Mouse (Mus musculus): ENCODE data around the gene Slc25a30.
"Not testable (repeated sequence)": the region's sequence is repeated elsewhere in the genome, so short reads cannot be mapped to it uniquely, and the experiment has no call there.

Gene Slc25a30

DNA sequence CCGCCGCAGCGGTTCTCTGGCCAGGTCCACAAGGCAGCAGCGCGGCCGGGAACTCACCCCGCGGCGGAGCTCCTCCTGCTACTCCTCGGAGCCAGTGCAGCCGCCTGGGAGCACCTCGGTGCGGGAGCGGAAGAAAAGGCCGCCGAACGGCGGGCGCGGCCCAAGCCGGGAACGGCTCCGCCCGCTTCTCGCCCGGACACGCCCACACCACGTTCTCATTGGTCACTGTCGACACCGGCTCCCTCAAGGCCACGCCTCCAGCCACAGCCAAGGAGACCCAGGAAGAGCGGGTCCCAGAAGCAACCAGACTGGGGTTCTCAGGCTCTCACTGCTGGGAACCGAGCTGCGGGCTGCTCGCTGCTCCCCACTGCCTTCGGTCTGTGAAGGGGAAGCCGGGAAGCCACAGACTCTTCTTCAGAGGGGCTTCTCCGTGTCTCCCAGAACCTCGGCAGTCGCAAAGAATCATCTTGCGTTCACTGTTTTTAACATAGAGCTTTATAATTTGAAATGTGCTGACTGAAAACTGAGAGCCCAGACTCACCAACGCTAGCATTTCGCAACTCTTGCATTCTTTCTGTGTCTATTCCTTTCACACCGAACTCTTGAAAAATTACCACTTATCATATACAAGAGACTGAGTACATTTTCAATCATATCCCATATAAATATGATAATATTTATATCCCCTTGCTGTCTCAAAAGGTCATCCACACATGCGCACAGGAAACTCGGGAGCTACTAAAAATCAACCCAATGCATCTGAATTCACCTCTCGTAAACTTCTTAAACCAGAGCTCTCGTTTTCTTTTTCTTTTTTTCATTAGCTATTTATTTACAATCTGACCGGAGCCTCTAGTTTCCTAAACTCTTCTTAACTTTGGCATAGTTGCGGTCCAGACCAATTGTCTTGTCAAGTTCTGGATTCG, at the start of gene Slc25a30:
Gene Slc25a30 (minus strand): TSS at position 170 of the 926 bp plus-strand sequence.
- peak; percentile 95 to 97 for DNase-seq (ENCODE audit: low spot score in 2 of 2)

DNA sequence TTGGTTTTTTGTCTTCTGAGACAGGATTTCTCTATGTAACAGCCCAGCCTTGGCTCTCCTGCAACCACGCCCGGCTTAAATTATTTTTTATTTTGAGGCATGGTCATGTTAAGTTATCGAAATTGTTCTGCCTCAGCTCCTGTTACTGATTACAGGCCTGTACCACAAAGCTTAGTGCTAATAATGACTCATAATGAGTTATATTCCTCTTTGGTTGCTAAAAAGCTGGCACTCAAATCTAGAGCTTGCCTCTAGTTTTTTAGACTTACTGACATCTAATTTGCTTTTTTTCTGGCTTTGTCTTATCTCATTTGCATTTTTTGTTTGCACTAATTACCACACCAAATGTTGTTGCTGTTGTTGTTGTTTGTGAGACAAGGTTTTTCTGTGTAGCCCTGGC, 49.7 kb upstream of the Slc25a30 start:
- DNase-seq (ENCODE audit: low spot score in 2 of 2), result no peak

DNA sequence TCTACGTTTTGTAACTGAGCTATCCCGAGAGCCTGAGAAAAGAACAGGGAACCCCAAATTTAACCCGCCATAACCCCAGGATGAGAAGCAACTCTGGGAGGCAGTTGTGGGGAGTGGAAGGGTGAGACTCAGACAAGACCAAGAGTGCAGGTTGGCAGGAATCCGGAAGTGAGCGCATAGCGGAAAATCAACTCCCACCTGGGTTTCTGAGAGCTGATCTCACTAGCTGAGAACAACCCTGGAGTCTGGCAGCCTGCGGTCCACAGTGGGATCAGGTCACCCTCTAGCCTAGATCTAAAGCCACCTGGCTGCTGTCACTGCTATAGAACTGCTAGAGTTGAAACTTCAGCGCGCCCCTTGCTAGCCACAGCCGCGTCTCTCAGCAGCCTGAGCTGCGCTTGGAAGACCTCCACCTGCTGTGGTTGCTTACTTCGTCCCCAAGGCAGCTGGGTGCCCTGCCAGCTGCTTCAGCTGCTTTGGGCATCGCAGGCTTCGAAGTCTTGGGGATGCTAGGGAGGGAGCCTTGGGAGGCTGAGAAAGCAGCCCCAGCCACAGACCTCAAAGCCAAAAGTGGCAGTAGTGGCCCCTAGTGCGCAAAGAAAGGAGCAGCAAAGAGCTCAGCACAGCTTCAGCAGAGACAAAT, 48.0 kb upstream of the Slc25a30 start:
- peak; percentile 75 for DNase-seq (ENCODE audit: low spot score in 2 of 2)

DNA sequence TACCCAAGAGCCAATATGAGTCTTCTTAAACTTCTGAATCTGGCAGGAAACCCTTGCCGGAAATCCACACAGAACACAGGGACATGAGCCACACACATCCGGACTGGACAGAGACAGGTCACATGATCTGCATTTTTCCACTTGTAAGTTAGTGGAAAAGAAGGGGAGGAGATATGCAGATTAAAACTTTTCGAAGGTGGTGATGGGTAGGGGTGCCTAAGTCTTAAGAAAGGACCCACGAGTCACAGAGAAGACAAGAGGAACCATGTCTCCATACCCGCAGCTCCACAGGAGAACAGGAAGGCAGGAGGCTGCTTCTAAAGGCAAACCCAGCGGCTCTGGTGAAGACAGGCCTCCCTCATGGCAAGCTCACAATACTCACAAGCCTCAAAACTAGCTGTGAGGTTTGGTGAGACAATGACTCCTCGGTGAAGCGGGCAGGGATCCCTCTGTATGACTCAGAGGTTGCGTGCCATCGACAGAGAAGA, 47.5 kb upstream of the Slc25a30 start:
- DNase-seq (ENCODE audit: low spot score in 2 of 2), result peak; percentile 45 to 46

DNA sequence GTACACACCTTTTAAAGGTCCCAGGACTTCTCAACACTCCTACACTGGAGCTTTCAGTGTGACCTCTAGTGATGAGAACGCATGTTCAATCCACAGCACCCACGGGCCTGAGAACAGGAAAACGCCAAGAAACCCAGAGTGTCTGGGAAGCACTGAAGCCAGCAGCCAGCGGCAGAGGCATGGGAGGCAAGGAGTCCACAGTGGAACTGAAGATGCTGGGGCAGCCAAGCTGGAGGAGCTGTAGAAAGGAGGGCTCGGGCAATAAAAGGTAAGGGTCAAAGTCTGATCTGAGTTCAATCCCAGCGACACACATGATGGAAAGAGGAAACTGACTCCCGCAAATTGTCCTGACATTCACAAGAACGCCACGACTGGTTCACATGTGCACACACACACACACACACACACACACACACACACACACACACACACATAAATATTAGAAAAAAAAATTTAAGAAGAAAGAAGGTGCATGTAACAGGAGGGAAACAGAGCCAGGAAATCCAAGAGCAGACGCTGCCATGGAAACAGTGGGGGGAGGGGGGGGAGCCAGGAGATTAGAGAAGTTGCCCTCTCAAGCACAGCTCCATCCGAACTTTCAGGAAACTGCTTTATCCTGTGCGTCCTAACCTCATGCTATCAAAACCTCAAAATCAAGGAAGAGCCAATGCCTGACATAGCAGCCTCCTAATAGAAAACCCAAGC, 46.9 kb upstream of the Slc25a30 start:
- peak in 1 of 2 experiments; percentile 18 for DNase-seq (ENCODE audit: low spot score in 2 of 2)

DNA sequence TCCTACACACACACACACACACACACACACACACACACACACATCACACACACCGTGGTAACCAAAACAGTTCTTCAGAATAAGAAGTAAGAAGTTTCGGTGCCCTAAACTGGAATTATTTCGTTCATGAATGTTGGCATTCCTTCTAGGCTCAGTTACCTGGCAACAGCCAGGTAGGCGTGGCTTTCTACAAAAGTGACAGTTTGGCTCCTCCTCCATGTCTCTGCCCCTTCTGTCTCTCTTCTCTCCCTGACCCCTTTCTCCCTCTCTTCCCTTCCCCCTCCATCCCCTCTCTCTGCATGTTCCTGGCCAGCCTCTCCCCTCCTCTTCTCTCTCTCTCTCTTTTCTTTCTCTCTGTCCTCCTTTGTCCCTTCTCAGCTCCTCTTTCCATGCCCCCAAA, 46.1 kb upstream of the Slc25a30 start:
- no peak for DNase-seq (ENCODE audit: low spot score in 2 of 2)

DNA sequence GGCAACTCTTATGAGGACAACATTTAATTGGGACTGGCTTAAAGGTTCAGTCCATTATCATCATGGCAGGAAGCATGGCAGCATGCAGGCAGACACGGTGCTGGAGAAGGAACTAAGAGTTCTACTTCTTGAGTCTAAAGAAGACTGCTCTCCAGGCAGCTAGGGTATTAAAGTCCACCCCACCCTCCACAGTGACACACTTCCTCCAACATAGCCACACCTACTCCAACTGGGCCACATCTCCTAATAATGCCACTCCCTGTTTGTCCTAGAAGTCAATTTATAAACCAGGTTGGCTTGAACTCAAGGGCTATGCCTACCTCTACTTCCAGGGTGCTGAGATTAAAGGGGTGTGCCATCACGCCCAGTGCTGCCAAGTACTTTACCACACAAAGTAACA, 45.2 kb upstream of the Slc25a30 start:
- no peak for DNase-seq (ENCODE audit: low spot score in 2 of 2)

DNA sequence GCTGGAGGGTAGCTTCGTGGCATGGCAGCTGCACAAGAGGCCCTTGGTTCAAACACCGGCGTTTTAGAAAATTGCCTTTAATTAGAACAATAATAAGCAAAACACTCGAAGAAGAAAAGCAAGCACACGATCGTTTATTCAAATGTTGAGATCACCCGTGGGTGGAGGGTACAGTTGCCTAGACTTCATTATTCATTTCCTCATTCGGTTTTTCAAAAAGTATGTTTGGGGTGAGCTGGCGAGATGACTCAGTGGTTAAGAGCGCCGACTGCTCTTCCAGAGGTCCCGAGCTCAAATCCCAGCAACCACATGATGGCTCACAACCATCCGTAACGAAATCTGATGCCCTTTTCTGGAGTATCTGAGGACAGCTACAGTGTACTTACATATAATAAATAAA, 43.0 kb upstream of the Slc25a30 start:
- DNase-seq (ENCODE audit: low spot score in 2 of 2), result not testable (repeated sequence)

DNA sequence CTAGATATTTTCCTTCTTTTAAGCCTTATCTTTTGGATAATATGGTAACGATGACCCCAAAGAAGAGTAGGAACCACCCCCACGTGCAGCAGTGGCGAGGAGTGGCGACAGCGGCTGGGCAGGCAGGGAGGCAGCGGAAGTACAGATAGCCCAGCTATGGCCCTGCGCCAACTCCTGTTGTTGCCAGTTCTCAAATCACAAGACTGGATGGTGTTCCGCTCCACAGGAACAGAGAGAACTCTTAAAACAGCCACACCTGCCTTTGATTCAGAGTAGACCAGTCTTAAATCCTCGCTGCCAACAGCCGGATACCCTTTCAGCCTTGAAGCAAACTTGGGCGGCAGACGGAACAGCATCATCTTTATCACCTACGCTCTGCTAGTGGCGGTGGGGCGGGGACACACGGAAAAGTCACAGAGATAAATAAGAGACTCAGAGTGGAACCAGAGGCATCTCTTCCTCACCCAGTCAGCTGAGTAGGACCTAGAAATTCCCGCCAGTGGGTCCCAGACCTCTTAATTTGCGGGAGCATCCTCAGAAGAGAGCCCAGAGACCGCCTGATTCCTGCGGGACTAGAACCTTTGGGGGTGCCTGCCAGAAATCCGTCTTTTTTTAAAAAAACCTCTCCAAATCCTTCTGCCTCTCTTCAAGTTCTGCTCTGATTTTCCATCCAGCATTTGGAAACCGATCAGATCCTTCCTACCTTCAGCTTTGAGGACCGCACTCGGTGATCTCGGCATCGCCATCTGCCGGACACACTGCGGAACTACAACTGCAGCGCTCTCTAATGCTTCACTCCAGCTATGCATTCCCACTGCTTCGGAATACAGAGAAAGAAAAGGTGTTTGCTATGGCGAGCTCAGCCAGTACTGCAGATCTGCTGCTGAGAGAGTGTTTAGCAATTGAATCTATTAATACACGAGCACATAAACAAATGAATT, 42.3 kb upstream of the Slc25a30 start:
- peak; percentile 44 to 79 for DNase-seq (ENCODE audit: low spot score in 2 of 2)

DNA sequence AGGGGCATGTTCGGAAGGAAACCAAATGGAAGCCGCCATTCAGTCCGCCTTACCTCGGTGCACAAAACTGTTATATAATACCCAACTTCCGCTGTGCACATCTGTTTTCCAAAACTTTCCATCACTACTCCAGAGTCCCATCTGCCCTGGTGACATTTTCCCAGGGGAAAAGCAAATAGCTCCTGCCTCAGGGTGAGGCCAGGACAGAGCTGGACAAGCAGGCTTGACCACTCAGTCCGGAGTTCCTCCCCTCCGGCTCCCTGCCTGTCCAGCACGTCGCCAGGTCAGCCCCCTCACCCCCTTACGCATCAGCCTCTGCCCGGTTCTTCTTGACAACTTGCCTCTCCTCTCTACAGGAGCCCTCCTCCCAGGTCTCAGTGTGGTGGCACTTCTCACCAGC, 41.4 kb upstream of the Slc25a30 start:
- no peak for DNase-seq (ENCODE audit: low spot score in 2 of 2)

DNA sequence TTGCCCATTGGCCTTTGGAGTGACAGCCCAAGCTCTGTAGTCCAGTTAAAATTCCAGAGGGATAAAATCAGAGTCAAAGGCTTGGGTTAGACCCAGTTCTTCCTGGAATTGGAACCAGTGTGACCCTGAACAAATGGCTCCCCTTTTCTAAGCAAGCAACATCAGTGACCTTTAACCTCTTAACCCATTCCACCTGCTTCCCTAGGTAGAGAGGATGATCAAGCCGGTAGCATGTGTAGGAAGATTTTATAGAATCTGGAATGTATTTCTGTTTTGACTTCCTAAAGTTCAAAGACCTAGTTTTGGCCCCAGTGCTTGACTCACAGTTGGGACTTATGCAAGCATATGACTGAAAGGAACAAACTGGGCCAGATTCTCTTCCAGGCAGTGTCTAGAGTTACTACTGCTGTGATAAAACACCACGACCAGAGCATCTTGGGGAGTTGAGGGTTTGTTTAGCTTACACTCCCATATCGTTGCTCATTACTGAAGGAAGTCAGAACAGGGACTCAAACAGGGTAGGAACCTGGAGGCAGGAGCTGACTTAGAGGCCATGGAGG, 40.1 kb upstream of the Slc25a30 start:
- DNase-seq (ENCODE audit: low spot score in 2 of 2), result no peak

DNA sequence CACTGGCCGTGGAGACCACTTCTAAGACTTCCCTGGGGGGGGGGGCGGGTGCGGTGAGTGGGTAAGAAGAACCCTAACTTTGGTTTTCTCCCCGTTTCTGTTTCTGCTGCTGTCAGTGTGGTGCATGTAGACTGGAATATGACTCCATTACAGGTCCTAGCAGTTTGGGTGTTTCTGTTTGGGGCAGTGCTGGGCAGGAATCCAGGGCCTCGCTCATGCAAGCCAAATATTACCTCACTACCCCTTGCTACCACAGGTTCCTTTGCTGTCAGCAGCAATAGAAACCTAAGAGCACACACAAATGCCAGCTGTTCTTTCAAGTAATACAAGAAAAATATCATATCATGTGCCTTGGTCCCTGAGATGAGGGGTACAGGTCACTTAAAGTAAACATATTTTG, 33.2 kb upstream of the Slc25a30 start:
- no peak for DNase-seq (ENCODE audit: low spot score in 2 of 2)

DNA sequence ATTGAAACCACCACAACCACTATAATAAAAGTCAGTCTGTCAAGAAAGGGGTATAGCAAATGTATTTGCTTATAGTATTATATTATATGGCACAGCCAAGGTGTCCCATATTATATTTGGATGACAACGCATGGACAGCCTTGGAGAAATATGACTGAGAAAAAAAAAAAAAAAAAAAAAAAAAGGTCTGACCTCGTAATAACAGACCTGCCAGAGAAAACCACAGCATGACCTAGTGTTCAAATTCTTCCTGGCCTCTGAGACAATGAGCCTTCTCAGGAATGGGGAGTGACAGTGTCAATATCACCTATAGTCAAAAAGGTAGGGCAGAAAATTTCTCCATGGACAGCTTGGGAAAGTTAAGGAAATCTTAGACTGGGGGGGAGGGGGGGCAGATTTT, 32.5 kb upstream of the Slc25a30 start:
- DNase-seq (ENCODE audit: low spot score in 2 of 2), result no peak

DNA sequence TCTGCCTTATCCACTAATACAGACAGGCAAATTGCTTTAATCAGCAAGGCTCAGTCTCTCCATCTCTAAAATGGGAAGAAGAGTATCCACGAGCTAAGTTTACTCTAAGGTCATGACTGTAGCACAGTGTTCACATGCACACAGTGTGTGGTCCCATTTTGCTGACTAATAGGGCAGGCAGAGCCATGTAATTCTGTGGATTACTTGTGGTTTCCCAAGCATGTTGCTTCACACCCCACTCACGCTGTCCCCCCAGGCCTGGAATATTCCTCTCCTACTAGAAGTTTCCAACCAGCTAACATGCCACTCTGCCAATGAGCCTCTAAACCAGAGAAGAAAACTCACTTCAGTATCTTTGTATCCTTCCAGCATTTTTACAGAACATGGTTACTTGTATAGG, 31.7 kb upstream of the Slc25a30 start:
- no peak for DNase-seq (ENCODE audit: low spot score in 2 of 2)

DNA sequence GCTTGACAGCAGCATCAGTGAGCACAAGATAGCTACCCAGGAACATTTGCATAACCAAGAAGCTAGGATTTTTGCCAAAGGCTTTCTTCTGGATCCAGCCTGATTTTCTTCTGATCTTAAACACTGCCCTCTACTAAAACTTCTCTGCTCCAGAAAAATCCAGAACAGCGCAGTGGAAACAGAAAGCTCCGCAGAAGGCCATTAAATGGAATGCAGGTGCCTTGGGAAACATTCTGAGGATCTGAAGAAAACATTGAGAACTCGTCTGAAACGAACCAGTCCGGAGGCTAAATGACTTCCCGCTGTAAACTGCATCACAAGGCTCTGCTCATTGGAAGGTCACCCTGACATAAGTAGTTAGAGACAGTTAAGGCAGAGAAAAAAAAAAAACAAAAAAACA, 23.1 kb upstream of the Slc25a30 start:
- DNase-seq (ENCODE audit: low spot score in 2 of 2), result no peak

DNA sequence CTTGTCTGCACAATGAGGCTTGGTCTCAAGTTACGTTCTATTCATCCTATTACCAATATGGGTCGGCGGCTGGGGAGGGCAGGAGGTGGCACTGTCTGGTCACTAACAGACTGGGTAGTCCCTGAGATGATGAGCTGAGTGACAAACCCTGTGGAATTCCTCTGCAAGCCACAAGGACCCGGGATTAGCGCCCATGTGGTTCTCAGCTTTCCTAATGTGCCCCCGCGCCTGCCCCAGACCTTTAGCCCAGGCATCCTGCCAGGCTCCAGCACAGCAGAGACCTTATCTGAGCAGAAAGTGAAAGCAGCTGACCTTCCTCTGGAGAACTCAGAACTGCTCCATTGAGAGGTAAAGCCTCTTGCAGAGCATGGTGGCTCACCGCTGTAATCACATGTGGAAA, 21.0 kb upstream of the Slc25a30 start:
- DNase-seq (ENCODE audit: low spot score in 2 of 2), result no peak

DNA sequence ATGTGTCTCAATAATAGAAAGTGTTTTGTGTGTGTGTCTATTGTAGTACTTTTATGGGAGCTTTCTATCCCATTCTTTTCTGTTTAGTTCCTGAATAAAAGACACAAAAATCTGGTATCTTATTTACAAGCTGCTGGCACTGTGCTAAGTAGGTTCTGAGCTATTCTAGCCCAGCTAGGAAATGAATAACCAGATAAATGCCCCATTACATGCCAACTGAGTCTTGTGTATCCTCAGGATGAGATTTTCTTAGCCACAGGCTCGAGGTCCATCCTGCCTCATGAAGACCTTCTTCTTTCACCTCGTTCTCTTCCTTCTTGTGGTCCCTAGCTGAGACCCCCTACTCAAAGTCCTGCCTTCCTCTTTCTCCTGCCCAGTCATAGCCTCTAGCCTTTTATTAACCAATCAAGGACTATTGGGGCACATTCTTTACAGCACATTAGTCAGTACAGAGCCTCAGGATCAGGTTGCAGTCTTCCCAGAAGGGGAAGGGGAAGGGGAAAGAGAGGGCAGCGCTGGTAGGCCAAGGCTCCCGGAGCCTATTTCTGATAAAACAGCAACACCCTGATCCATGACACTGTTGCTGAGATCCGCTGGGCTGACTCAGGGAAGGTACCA, 11.0 kb upstream of the Slc25a30 start:
- no peak for DNase-seq (ENCODE audit: low spot score in 2 of 2)

DNA sequence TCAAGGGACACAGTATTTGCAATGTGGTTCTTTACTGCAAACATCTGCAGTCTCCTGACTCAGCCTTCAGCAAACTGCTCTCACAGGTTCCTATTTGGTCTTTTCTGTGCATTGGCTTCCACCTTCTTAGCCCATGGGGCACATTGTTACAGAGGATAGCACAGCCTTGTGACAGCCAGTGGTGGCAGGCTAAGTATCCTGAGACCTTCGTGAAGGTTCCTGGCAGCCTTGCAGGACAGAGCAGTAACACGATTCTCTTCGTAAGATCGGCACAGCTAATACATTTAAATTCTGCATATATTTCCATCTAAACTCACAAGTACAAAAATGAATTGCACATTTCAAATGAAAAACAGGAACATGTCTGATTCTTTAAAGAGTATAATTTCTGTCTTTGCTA, 9.1 kb upstream of the Slc25a30 start:
- no peak for DNase-seq (ENCODE audit: low spot score in 2 of 2)

DNA sequence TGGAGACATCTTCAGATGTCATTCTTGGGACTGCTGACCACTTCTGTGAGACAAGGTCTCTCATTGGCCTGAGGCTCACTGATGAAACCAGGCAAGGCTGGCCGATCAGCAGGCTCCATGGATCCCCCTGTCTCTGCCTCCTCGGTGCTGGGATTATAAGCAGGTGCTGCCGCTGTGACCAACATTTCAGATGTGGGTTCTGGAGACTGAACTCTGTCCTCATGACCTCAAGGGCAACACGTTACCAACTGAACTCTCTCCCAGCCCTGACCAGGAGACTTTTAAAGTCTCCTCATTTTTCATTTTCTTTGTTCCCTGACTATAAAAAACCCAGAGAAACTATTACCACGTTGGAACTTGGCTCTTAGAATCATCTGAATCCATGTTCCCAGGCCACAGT, 7.9 kb upstream of the Slc25a30 start:
- no peak for DNase-seq (ENCODE audit: low spot score in 2 of 2)

DNA sequence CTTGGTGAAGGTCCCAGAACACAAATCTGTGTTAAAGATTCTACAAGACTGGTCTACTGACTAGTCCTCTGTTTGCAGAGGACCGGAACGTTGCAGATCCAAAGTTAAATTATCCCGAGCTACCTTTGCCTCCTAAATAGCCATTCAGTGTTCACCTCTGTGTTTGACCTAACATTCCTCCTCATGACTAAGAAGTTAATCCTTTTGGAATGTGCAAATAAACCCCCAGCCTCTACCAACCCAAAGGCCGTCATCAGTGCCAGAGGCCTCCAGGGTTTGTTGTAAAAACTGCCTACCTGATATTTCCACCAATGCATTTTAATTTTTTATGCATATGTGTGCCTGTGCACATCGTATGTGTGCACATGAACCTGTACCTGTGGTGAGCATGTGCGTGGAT, 7.5 kb upstream of the Slc25a30 start:
- DNase-seq (ENCODE audit: low spot score in 2 of 2), result no peak

DNA sequence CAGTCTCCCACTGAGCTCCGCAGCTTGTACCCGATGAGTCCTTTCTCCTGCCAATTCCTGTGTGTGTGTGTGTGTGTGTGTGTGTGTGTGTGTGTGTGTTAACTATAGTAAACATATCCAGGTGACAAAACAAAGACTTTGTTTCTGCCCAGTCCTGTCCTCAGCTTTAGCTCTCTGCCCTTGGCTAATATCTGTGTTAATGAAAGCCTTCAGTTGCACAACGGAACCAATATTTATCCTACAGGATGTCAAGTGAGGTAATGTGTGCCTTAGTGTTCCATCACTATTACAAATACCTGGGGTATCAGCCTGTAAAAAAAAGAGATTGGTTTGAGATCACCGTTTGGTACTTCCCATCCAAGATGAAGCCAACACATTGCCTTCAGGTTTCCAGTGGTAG, 6.3 kb upstream of the Slc25a30 start:
- no peak for DNase-seq (ENCODE audit: low spot score in 2 of 2)

Measured in thymus, postnatal 10 days (tissue).